Mouse (Mus musculus): ENCODE results near the gene Cnmd. TPM values are rescaled to one million over a fixed set of nuclear protein-coding genes. Genes with fewer than 3 reads are reported as not detected.
A peak's percentile ranks its signal among the peaks of the same experiment; 100 is the strongest.

Gene Cnmd
- polyA plus RNA-seq, 1 experiment from 2014 or later, result 0.18 TPM

GRCm38 (mm10) chr14:79588534-79588951 lies 73.4 kb downstream of the Cnmd start:
- Histone ChIP-seq H3K9me3 (ENCODE audit: control insufficient read depth) (no peaks in the 10 kb centered on the region), H3K9ac (ENCODE audit: low read depth, low read length) (no peak overlapping the region), H3K4me3 (ENCODE audit: low read depth, low read length) (peak overlapping the region; percentile 70), H3K27ac (ENCODE audit: low read depth, low read length) (no peak overlapping the region), H3K27me3 (replicated peaks; ENCODE audit: control insufficient read depth, insufficient read depth, low read length) (no peaks in the 10 kb centered on the region), H3K4me1 (replicated peaks; ENCODE audit: control insufficient read depth, insufficient read depth, low read length) (0 out of 2 replicates have a peak, but pooled peaks cover 3% of the 10 kb centered on the region), H3K4me2 (replicated peaks; ENCODE audit: low read depth) (peak overlapping the region; percentile 89), H3K36me3 (ENCODE audit: control insufficient read depth, insufficient read depth) (no peaks in the 10 kb centered on the region)
- no peak for ATAC-seq
- 77% methylated on average over 9 of the region's 9 CpGs for WGBS
- TF ChIP-seq CTCF (IDR thresholded peaks at IDR 0.05; ENCODE audit: low read depth), result no peak

- Histone ChIP-seq H3K9me3 (ENCODE audit: control insufficient read depth) (no peaks in the 10 kb centered on the region), H3K36me3 (ENCODE audit: control insufficient read depth, insufficient read depth) (no peaks in the 10 kb centered on the region), H3K4me3 (ENCODE audit: low read depth, low read length) (peak overlapping the region; percentile 70), H3K4me1 (replicated peaks; ENCODE audit: control insufficient read depth, insufficient read depth, low read length) (0 out of 2 replicates have a peak, but pooled peaks cover 3% of the 10 kb centered on the region), H3K4me2 (replicated peaks; ENCODE audit: low read depth) (peak overlapping the region; percentile 89), H3K9ac (ENCODE audit: low read depth, low read length) (peak overlapping the region; percentile 85), H3K27ac (ENCODE audit: low read depth, low read length) (peak overlapping the region; percentile 94), H3K27me3 (replicated peaks; ENCODE audit: control insufficient read depth, insufficient read depth, low read length) (no peaks in the 10 kb centered on the region)
- 1% methylated on average over 9 of the region's 9 CpGs for WGBS
- peak; percentile 20; the same call in 1 of the 2 replicates for ATAC-seq
- TF ChIP-seq CTCF (IDR thresholded peaks at IDR 0.05; ENCODE audit: low read depth), result no peak
Observed at GRCm38 (mm10) chr14:79587852-79588229, 74.1 kb downstream of the Cnmd start.

Other genes with a start within 250 kb of the Cnmd start
- 5.9 and 6.4 TPM in 2 replicates for gene Kbtbd7, start 235.7 kb downstream of the Cnmd start, polyA plus RNA-seq (2015; fragmentation: Nextera tagmentation; extraction: Ambion mirVana)
- gene Kbtbd6, start 210.3 kb downstream of the Cnmd start, polyA plus RNA-seq (2015; fragmentation: Nextera tagmentation; extraction: Ambion mirVana), result 0.92 and 0.98 TPM in 2 replicates
- 19.2 and 20.0 TPM in 2 replicates for gene Elf1, start 181.0 kb downstream of the Cnmd start, polyA plus RNA-seq (2015; fragmentation: Nextera tagmentation; extraction: Ambion mirVana)
- gene Wbp4, start 180.7 kb downstream of the Cnmd start, polyA plus RNA-seq (2015; fragmentation: Nextera tagmentation; extraction: Ambion mirVana), result 29.8 and 31.0 TPM in 2 replicates
- gene Sugt1, start 74.5 kb downstream of the Cnmd start, polyA plus RNA-seq (2015; fragmentation: Nextera tagmentation; extraction: Ambion mirVana), result 81.3 and 83.2 TPM in 2 replicates
- gene Pcdh8, start 109.1 kb upstream of the Cnmd start, polyA plus RNA-seq (2015; fragmentation: Nextera tagmentation; extraction: Ambion mirVana), result 0.34 and 0.40 TPM in 2 replicates